Mouse (Mus musculus): ENCODE results near the gene Dpf1.

GRCm38 (mm10) chr7:29302641-29303040 lies 1.1 kb upstream of the Dpf1 start:
- TF ChIP-seq POLR2A (IDR thresholded peaks at IDR 0.05; ENCODE audit: extremely low read depth, insufficient read depth, low read length) (no peak), CTCF (IDR thresholded peaks at IDR 0.05; ENCODE audit: low read depth, low read length) (no peak)

Data from liver, adult 2 months (tissue).